In the genomic region with DNA sequence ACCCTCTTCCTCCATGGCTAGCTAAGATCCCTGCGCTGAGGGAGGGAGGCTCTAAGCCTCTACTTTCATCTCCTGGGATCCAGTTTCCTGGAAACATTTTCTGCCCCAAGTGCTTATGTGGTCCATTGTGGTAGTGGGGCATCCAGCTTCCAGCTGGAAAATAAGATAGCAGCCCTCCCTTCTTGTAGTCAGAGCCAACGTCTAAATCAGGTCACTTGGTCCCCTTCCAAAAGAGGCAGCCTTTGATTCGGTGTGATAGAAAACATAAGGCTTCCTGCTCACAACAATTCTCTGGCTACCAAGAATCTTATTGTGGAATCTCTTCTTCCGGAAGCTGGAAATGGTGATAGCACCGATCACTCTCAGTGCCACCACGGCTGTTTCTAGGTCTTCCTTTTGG, we compare ENCODE assay signal across 11 mouse cellular contexts. TPM values are rescaled to one million over a fixed set of nuclear protein-coding genes. Genes with fewer than 3 reads are reported as not detected.
DNase-seq lines count a peak whose midpoint lies in the region; ATAC-seq lines count a peak whose summit lies in the region.
"Had no signal": no experiment of that assay in that cellular context is flagged by ENCODE, and none has a peak within 500 bp of the region (broad histone marks: within the 10 kb centered on the region; RNA-seq: fewer than 3 reads in every experiment).

No protein-coding gene starts in this region.

- no peaks in the 10 kb centered on the region for H3K36me3 ChIP-seq in kidney, embryonic 16.5 days (ENCODE audit: insufficient read depth, low read length)
- H3K36me3 ChIP-seq in heart, embryonic 13.5 days: no peaks in the 10 kb centered on the region
- H3K36me3 ChIP-seq: G1E had no signal

- no peaks in the 10 kb centered on the region for H3K27me3 ChIP-seq in kidney, embryonic 16.5 days (ENCODE audit: insufficient read depth, low read length)
- no peaks in the 10 kb centered on the region for H3K27me3 ChIP-seq in heart, embryonic 13.5 days (replicated peaks)

- 0 out of 2 replicates have a peak overlapping the region, but pooled peaks have one; percentile 48 for H3K27ac ChIP-seq in kidney, embryonic 16.5 days (ENCODE audit: low read length)
- H3K27ac ChIP-seq in heart, embryonic 13.5 days (replicated peaks): peak overlapping the region; percentile 43; the same call in 1 of the 2 replicates
- H3K27ac ChIP-seq: hindbrain, embryonic 14.5 days had no signal

- ATAC-seq in kidney, embryonic 16.5 days (ENCODE audit: low FRiP score, low TSS enrichment): no peak
- no peak; the same call in 1 of the 2 replicates for ATAC-seq in heart, embryonic 13.5 days (ENCODE audit: extremely low read depth, insufficient number of reproducible peaks, low FRiP score, low TSS enrichment)
- ATAC-seq: liver, postnatal 0 days had no signal

- WGBS in kidney, embryonic 16.5 days: 60% methylated on average over 6 of the region's 6 CpGs
- 57% methylated on average over 6 of the region's 6 CpGs for WGBS in heart, embryonic 13.5 days

- no peak overlapping the region for H3K4me3 ChIP-seq in kidney, embryonic 16.5 days (ENCODE audit: low read length)
- H3K4me3 ChIP-seq in heart, embryonic 13.5 days: no peak overlapping the region

- H3K4me1 ChIP-seq in kidney, embryonic 16.5 days (ENCODE audit: insufficient read depth, low read length): peaks cover 4% of the 10 kb centered on the region; the same call in 1 of the 2 replicates
- no peaks in the 10 kb centered on the region for H3K4me1 ChIP-seq in heart, embryonic 13.5 days

- no peak overlapping the region for H3K9ac ChIP-seq in kidney, embryonic 16.5 days (replicated peaks; ENCODE audit: low read length)
- H3K9ac ChIP-seq in heart, embryonic 13.5 days: no peak overlapping the region
- H3K9ac ChIP-seq: hindbrain, embryonic 14.5 days; liver, postnatal 0 days had no signal

- H3K9me3 ChIP-seq in kidney, embryonic 16.5 days (ENCODE audit: low read length): no peaks in the 10 kb centered on the region
- H3K9me3 ChIP-seq in heart, embryonic 13.5 days: no peaks in the 10 kb centered on the region
- H3K9me3 ChIP-seq: G1E had no signal

- peak; percentile 25 for DNase-seq in adrenal gland, adult 2 months
- no peak for DNase-seq in adrenal gland, adult 18-20 months (ENCODE audit: low spot score in 2 of 2)
- no peak for DNase-seq in kidney, adult 11 months
- peak; percentile 22 for DNase-seq in lung, postnatal 25 days (ENCODE audit: low spot score)
- DNase-seq in urinary bladder, adult 2 months (ENCODE audit: low spot score): no peak
- DNase-seq in embryo, embryonic 11 days: no peak
- DNase-seq: liver, postnatal 0 days had no signal

- no peak overlapping the region for H3K4me2 ChIP-seq in kidney, embryonic 16.5 days (replicated peaks; ENCODE audit: low read depth, low read length)
- H3K4me2 ChIP-seq in heart, embryonic 13.5 days: no peak overlapping the region
- H3K4me2 ChIP-seq: hindbrain, embryonic 14.5 days had no signal

RNA-seq across cellular contexts. Expression of gene Ddx59, which starts 33.9 kb away (rescaled TPM):
- total RNA-seq in adrenal gland, adult 2 months (2021): 10 to 100 TPM; 13.6 to 14.0 TPM
- polyA plus RNA-seq in adrenal gland, adult 2 months (2012; rRNA removed): 0.90 and 1.3 TPM in 2 replicates
- total RNA-seq in adrenal gland, adult 18-20 months (2021): 10 to 100 TPM; 10.3 to 12.4 TPM
- 17.8 and 19.9 TPM in 2 replicates for polyA plus RNA-seq in kidney, embryonic 16.5 days (2015; fragmentation: Nextera tagmentation; extraction: Ambion mirVana)
- polyA plus RNA-seq in heart, embryonic 13.5 days (2015; fragmentation: Nextera tagmentation; extraction: Ambion mirVana): 12.0 and 13.0 TPM in 2 replicates
- polyA plus RNA-seq in urinary bladder, adult 2 months (2012; rRNA removed): 8.2 and 9.6 TPM in 2 replicates

RNA-seq across cellular contexts. Expression of gene Camsap2, which starts 35.3 kb away (rescaled TPM):
- total RNA-seq in adrenal gland, adult 2 months (2021): 10 to 100 TPM; 38.2 to 45.5 TPM
- polyA plus RNA-seq in adrenal gland, adult 2 months (2012; rRNA removed): 12.0 and 15.2 TPM in 2 replicates
- total RNA-seq in adrenal gland, adult 18-20 months (2021): 10 to 100 TPM; 42.3 to 42.6 TPM
- 9.0 and 9.2 TPM in 2 replicates for polyA plus RNA-seq in kidney, embryonic 16.5 days (2015; fragmentation: Nextera tagmentation; extraction: Ambion mirVana)
- polyA plus RNA-seq in heart, embryonic 13.5 days (2015; fragmentation: Nextera tagmentation; extraction: Ambion mirVana): 5.9 and 6.1 TPM in 2 replicates
- polyA plus RNA-seq in urinary bladder, adult 2 months (2012; rRNA removed): 18.6 and 23.7 TPM in 2 replicates

Comparison
In these comparisons a context has a peak if more than half of its experiments do, and no peak if none do; other contexts are left out.
1. DNase-seq: peak in adrenal gland, adult 2 months (single experiment) and lung, postnatal 25 days (single experiment); none in adrenal gland, adult 18-20 months (0 of 2), kidney, adult 11 months (single experiment), urinary bladder, adult 2 months (single experiment) and embryo, embryonic 11 days (single experiment).